Mouse (Mus musculus) lung, postnatal 14 days (tissue): ENCODE results near the gene Atad5.
A peak's percentile ranks its signal among the peaks of the same experiment; 100 is the strongest.
"Not testable (repeated sequence)": the region's sequence is repeated elsewhere in the genome, so short reads cannot be mapped to it uniquely, and the experiment has no call there.

Experiments used
- DNase-seq: peaks from one replicate; pipeline ENCODE4 v3.0.0; 2021

The Atad5 gene

DNA sequence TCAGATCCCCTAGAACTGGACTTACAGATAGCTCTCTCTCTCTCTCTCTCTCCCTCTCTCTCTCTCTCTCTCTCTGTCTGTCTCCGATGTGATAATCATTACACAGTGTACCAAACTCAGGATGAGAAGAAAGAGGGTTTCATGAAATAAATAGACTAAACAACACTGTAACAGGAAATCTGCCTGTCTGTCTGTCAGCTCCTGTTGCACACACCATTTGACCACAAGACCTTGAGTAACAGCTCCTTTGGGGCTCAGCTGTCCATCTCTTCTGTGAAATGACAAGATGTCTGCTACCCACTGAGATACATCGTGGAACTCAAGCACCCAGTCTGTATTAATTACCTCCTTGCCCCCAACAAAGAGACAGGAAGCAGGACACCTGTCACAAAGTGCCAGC, 62.3 kb downstream of the Atad5 start:
- no peak for DNase-seq

GRCm38 (mm10) chr11:80152376-80152775, 63.2 kb downstream of the Atad5 start:
- DNase-seq, result no peak

DNA sequence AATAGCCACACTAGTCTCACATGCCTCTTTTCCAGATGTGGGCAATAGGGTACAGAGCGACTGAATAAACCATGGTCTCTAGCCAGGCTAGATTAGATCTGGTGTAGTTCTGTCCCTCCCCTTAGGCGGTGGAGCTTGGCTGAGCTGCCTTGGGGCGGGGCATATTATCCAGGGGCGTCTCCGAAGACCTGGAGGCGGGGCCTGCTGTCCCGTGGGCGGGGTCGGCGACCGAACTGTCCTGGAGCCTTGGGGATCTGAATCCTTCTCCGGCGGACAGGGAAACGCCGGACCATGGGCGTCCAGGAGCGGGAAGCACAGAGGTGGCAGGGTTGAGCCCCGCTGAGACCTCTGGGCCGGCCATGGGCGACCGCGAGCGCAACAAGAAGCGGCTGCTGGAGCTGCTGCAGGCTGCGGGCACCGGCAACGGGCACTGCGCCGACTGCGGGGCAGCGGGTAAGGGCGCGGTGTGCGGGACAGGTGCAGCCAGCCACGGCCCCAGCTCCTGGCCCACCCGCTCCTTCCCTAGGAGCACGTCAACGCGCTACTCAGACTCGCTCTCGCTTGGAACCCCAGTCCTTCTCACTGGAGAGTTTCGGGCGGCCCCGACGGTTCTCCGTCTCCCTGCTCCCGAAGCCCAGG, 64.8 kb downstream of the Atad5 start, which contains the start of gene Adap2:
Adap2 (plus strand) TSS at position 249 of the 639 bp plus-strand sequence.
- peak; percentile 95 for DNase-seq

DNA sequence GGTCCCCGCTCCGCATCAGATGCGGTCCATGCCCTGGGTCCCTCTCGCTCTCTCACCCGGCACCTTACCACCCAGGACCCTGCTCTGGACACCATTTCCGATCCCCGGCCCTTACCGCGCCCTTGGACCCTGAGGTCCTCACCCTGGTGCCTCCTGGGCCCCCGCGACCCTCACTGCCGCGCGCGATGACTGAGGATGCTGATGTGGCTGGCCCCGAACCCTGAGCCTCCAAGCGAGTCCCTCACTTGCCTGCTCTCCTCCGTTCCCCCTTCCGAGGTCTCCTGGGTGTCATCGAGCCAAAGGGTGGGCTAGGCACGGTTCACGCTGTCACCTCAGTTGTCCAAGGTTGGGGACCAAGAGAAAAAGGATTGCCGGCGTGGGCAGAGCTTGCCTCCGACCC, 65.3 kb downstream of the Atad5 start:
- no peak for DNase-seq

GRCm38 (mm10) chr11:80155541-80155940, 66.3 kb downstream of the Atad5 start:
- no peak for DNase-seq

DNA sequence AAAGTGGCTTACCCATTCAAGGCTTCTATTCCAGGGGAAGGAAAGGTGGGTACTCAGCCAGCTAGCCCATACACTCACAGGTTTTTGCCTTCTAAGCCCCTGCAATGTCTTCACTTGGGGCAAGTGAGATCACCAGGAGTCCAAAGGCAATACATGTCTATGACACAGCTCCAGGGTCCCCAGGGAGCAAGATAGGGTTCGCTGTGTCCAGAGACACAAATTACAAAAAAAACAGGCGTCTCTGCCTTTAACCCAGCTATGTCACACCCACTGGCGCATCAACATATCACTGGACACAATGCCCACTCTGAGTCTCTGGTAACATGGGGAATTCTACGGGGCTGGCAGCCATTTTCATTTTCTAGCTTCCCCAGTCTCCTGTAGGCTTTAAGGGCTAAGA, 66.8 kb downstream of the Atad5 start:
- DNase-seq, result no peak

DNA sequence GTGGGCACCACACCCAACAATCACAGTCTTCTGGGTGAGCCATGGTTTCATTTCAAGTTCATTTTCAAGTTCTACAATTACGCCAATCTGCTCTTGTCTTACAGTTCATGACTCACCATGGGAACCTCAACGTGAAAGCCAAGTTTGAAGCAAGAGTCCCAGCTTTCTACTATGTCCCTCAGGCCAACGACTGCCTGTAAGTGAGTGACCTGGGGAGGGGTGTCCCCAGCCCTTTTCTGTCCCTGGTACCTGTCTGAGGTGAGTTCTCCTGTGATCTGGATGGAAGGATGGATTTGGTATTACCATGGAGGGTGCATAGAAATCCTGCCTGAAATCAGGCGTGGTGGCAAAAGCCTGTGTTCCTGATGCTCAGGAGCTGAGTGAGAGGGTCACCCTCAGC, 67.6 kb downstream of the Atad5 start:
- no peak for DNase-seq

DNA sequence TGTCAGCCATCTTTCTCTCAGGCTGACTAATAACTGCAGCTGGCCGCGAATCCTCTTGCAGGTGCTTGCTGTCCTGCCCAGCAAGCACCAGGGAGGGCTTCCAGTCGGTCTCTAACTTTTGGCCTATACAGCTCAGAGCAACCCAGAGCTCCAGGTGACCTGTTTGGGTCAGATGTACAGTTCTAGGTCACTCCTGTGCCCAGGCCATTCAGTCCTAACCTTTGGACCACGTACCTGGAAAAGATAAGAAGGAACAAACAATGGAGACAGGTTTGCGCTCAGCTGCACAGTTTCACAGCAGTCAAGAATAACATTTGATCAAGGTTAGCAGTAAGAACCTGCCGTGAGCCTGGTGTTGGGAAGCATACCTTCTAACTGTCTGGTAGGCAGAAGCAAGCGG, 69.8 kb downstream of the Atad5 start:
- no peak for DNase-seq

- no peak for DNase-seq
These were observed 71.8 kb downstream of the Atad5 start for GRCm38 (mm10) chr11:80161041-80161440.

GRCm38 (mm10) chr11:80163362-80164116, 74.3 kb downstream of the Atad5 start:
- DNase-seq, result no peak

GRCm38 (mm10) chr11:80164224-80164623, 75.0 kb downstream of the Atad5 start:
- DNase-seq, result no peak

DNA sequence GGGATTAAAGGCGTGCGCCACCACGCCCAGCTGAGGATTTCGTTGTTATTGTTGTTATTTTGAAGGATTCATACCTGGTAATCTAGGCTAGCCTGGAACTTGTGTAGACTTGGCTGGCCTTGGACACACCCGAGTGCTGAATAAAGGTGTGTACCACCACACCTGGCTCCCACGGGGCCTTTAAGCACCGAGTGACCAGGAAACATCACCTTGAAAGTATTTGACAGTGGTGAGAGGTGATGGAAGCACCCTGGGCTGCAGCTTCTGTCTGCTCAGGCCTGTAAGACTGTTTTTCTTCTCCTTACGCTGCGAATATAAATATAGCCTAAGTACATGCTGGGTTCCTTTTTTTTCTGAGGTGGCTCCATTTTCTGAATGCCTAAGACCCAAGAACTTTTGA, 78.9 kb downstream of the Atad5 start:
- DNase-seq, result no peak

DNA sequence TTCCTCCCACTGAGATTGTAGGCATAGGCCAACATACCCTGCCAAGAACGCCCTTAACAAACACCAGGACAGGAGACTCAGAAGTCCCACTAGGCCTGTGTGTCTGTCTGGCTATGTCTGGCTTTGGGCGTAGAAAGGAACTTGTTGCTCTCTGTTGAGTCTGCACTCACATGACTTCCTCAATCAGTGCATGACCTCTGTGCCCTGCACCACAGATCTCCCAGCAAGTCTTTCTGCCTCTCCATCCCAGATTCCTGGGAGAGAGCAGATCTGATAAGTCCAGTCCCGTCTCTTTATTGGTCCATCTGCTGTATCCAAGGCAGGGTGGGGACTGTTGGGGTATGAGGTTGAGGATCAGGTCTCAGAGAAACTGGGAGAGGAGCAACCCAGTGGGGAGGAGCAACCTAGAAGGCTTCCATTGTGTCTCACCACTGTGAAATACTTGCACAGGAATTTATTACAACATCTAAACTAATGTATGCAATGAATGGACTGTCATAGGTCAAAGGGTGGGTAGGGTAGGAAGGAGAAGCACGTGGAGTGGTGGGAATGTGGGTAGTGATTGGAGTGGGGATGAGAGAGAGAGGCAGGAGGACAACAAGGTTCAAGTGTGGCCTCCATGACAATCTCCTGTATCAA, 79.5 kb downstream of the Atad5 start:
- no peak for DNase-seq

DNA sequence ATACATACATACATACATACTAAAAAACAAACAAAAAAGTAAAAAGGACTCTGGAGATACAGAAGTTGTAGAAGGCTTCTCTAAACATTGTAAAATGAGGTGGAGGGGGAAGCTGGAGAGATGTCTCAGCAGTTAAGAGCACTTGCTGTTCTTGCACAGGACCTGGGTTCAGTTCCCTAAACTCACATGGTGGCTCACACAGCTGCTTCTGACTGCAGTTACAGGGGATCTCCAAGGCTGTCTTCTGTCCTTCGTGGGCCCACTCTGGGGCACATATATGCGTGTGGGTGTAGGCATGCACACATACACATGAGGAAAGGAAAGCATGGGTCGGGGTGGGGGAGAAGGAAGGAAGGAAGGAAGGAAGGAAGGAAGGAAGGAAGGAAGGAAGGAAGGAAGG, 80.4 kb downstream of the Atad5 start:
- DNase-seq, result no peak

GRCm38 (mm10) chr11:80170351-80170750, 81.2 kb downstream of the Atad5 start:
- DNase-seq, result no peak

DNA sequence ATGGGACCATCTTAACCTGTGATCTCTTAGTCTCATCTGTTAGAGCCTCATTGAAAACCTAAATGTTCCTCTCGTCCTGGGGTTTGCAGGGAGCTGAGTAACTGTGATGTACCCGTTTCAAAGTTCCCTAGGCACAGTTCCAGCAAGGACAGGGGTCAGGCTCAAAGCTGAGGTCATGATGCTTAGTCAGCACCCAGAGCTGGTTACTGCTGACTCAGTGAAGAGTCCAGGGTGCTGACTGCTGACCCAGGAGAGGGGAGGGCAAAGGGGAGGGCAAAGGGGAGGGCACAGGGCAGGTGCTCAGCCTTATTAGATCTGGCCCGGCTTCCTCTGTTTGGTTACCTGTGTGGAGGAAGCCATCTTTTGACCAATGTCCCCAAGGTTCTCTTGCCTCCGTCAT, 82.7 kb downstream of the Atad5 start:
- no peak for DNase-seq

- DNase-seq, result no peak
These were observed 84.9 kb downstream of the Atad5 start for GRCm38 (mm10) chr11:80173963-80174670.

- no peak for DNase-seq
These were observed 88.0 kb downstream of the Atad5 start for GRCm38 (mm10) chr11:80176911-80177895.

DNA sequence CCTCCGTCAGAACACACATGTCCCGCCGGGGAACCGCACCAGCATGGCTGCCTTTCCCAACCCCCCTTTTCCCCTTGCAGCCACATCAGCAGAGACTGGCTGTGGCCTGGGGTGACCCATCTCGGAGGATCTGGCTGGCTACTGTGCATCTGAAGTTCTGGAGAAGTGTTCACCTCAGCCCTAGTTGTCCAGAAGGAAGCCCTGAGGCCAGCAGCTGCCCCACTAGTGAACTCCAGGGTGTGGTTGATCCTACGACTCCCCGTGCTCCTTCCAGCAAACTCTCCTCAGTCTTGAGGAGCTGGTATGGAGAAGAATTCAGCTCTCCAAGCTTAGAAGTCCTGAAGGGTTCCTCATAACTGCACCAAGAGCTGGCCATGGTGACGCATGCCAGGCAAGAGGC, 89.1 kb downstream of the Atad5 start:
- no peak for DNase-seq

- DNase-seq, result no peak
These were observed 92.0 kb downstream of the Atad5 start for GRCm38 (mm10) chr11:80181021-80181749.

DNA sequence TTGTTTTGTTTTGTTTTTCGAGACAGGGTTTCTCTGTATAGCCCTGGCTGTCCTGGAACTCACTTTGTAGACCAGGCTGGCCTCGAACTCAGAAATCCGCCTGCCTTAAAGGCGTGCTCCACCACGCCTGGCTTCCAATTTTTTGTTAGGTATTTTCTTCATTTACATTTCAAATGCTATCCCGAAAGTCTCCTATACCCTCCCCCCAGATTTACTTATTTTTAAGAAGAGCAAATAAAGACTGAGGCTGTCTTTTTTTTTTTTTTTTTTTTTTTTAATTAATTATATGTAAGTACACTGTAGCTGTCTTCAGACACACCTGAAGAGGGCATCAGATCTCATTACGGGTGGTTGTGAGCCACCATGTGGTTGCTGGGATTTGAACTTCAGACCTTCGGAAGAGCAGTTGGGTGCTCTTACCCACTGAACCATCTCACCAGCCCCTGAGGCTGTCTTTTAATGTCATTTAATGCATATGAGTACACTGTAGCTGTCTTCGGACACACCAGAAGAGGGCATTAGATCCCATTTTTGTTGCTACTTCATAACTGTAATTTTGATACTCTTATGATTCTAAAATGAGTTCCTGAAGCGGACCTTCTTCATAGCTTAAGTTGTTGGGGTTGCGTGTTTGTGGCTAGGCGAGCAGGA, 94.0 kb downstream of the Atad5 start:
- DNase-seq, result not testable (repeated sequence)
